Mouse (Mus musculus): Measurements from ENCODE around the gene Crkl. TPM values are rescaled to one million over a fixed set of nuclear protein-coding genes. Genes with fewer than 3 reads are reported as not detected.
"Not testable (repeated sequence)": the region's sequence is repeated elsewhere in the genome, so short reads cannot be mapped to it uniquely, and the experiment has no call there.

Gene Crkl
- polyA plus RNA-seq, 1 experiment: 9.2 TPM

DNA sequence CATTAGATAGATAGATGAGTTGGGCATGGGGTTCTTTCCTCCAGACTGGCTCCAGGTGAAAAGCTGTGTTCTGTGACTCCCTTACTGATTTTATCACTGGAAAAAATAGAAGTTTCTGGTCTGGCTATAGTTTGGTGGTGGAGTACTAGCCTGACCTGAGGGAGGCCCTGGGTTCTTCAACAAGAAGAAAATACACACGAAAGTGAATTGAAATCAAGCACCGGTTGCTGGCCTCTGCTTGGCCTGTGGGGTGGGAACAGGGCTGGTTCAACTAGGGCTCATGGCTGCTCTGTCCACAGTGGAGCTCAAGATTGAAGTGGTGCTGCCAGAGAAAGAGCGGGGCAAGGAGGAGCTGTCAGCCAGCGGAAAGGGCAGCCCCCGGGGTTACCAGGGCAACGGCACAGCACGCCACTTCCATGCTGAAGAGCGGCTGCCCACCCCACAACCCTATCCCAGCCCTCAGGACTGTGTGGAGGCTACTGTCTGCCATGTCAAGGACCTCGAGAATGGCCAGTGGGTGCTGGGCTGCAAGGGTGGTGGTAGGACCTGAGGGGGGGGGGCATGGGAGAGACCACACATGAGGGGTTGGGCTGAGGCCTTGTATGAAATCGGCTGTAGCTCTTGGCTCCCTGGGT lies 47.6 kb downstream of the Crkl start:
- H3K4me1 ChIP-seq (ENCODE audit: control insufficient read depth, insufficient read depth, insufficient read length, low read length): no peaks in the 10 kb centered on the region
- H3K27ac ChIP-seq (replicated peaks; ENCODE audit: low read depth, low read length): no peak overlapping the region
- H3K4me3 ChIP-seq (ENCODE audit: insufficient read depth, low read depth, low read length): no peak overlapping the region

DNA sequence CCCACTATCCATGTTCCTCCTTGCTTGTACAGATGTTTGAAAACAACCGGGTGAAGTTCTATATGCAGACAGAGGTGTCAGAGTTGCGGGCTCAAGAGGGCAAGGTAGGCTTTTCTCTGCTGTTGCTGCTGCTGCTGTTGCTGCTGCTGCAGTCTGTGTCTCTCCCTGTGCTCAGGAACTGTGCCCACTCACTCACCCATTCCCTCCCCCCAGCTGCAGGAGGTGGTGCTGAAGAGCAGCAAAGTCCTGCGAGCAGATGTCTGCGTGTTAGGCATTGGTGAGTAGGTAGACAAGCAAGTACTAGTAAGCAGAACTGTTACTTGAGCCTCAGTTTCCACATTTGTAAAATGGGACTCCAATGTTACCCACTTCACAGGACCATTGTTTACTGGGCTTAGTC lies 50.9 kb downstream of the Crkl start:
- no peaks in the 10 kb centered on the region for H3K4me1 ChIP-seq (ENCODE audit: control insufficient read depth, insufficient read depth, insufficient read length, low read length)
- no peak overlapping the region for H3K4me3 ChIP-seq (ENCODE audit: insufficient read depth, low read depth, low read length)
- H3K27ac ChIP-seq (replicated peaks; ENCODE audit: low read depth, low read length): no peak overlapping the region

DNA sequence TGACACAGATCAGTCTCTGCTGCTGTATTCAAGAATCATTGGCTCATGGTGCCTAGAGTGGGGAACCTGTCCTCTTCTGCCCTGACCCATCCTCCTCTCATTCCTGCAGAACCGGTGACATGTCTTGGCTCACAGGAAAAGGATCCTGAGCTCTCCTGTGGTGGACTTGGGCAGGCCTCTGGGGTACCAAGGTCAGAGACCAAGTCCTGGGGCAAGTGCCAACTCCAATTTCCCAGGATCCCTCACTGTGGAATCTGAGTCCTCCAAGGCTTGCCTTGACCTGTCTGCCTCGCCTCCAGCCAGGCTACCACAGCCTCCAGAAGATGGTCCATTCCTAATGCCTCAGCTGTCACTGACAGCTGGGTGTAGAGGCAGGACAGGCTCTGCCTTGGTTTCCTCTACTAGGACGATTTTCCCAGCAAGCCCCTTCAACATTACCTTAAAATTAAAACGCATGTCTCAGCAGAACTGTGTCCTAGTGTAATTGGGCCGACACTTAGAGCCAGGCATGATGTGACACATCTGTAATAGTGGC lies 55.3 kb downstream of the Crkl start:
- Histone ChIP-seq H3K4me3 (ENCODE audit: insufficient read depth, low read depth, low read length) (no peak overlapping the region), H3K27ac (replicated peaks; ENCODE audit: low read depth, low read length) (no peak overlapping the region)

DNA sequence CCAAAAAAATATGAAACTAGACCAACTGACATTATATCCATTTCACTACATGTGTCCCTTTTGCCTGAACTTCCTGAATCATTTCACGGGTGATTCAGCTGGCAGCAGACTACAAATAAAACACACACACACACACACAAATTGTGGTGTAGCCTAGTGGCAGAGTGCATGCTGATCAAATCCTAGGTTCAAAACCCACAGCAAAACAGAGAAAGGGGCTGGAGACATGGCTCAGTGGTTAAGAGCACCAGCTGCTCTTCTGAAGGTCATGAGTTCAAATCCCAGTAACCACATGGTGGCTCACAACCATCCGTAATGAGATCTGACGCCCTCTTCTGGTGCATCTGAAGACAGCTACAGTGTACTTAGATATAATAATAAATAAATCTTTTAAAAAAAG lies 56.2 kb downstream of the Crkl start:
- H3K27ac ChIP-seq (replicated peaks; ENCODE audit: low read depth, low read length); H3K4me1 ChIP-seq (ENCODE audit: control insufficient read depth, insufficient read depth, insufficient read length, low read length): not testable (repeated sequence)
- H3K4me3 ChIP-seq (ENCODE audit: insufficient read depth, low read depth, low read length): peak overlapping the region; percentile 82

More for the DNA sequence above, 55.3 kb downstream of the Crkl start:
- H3K4me1 ChIP-seq (ENCODE audit: control insufficient read depth, insufficient read depth, insufficient read length, low read length): peaks cover 8% of the 10 kb centered on the region

DNA sequence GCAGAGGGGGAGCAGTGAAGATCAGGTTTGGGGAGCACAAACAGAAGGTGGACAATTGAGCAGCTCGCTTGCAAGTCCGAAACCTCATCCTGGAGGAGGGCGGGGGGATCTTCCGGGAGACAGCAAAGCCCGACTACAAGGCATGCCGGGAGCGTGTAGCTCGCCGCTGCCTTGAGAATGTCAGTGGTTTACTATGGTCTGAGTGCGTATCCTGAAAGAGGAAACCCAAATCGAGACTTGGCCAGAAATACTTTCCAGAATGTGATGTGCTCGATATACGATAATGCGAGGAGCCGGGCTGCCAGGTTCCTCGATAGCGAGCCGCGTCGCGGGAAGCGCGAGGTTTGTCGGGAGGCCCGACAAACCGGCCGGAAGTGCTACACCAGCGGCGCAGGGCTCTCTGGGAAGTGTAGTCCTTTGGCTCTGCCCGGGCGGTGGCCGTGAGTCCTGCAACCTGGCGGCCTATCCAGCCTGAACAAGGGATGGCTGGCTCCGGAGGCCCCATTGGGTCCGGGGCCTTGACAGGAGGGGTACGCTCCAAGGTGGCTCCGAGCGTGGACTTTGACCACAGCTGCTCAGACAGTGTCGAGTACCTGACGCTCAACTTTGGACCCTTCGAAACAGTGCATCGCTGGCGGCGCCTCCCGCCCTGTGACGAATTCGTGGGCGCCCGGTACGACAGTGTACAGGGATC lies 56.9 kb downstream of the Crkl start, which contains the start of gene Lztr1:
Gene Lztr1 (plus strand): TSS at position 143 of the 694 bp plus-strand sequence.
- Histone ChIP-seq H3K4me1 (ENCODE audit: control insufficient read depth, insufficient read depth, insufficient read length, low read length) (peaks cover 8% of the 10 kb centered on the region), H3K27ac (replicated peaks; ENCODE audit: low read depth, low read length) (peak within 1 kb of the TSS; percentile 92), H3K4me3 (ENCODE audit: insufficient read depth, low read depth, low read length) (peak within 1 kb of the TSS; percentile 82)

DNA sequence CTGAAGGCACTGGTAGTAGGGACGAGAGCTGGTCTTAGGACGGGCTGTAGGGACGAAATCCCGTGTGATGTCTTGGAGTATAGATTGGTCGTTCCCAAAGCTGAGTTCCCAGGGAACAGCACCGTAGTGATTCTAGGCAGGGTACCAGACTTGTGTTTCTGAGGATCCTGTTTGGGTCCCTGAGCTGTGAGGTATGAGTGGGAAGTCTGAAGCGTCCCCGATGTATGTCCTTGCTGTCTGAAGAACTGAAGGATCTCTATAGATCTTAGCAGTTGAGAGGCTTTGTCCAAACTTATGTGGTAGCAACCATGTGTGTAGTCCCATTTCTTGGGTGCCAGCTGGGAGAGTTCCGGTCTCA lies 57.4 kb downstream of the Crkl start:
- H3K4me1 ChIP-seq (ENCODE audit: control insufficient read depth, insufficient read depth, insufficient read length, low read length): peaks cover 8% of the 10 kb centered on the region
- H3K4me3 ChIP-seq (ENCODE audit: insufficient read depth, low read depth, low read length): peak overlapping the region; percentile 82
- peak overlapping the region; percentile 11; the same call in 1 of the 2 replicates for H3K27ac ChIP-seq (replicated peaks; ENCODE audit: low read depth, low read length)

DNA sequence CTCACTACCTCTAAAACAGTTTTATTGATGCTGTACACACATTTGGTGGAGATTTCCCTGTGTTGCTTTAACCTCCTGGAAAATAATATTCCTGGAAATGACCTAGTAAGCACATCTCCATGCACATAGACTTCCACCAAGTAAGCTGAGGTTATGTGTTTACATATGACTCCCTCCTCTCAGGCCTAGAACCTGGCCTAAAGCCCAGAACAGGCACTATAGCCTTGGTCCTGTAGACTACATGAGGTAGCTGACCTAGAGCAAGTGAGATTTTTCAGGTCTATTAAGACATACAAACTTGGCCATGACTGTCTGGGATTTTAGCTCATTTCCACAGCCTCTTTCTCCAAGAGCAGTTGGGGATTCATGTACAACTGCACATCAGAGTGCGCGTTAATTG lies 58.4 kb downstream of the Crkl start:
- Histone ChIP-seq H3K4me1 (ENCODE audit: control insufficient read depth, insufficient read depth, insufficient read length, low read length) (peaks cover 8% of the 10 kb centered on the region), H3K4me3 (ENCODE audit: insufficient read depth, low read depth, low read length) (no peak overlapping the region), H3K27ac (replicated peaks; ENCODE audit: low read depth, low read length) (no peak overlapping the region)

DNA sequence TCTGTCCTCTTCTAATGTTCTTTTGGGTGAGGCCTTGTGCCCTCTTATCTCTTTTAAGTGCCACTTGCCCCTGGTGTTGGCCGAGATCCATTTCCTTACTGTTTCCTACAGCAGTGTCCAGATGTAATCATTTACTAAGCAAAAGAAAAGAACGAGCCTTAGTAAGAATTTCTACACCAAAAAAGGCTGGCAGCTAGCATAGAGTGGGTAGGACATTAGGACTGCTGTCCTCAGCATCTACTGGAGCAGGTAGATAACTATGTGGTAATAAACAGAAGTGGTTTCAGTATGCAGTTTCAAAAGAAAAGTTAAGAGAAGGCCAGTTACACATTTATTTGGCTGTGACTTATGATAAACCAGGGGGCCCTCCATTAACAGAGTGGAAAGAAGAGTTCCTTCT lies 58.9 kb downstream of the Crkl start:
- Histone ChIP-seq H3K27ac (replicated peaks; ENCODE audit: low read depth, low read length) (no peak overlapping the region), H3K4me1 (ENCODE audit: control insufficient read depth, insufficient read depth, insufficient read length, low read length) (peaks cover 8% of the 10 kb centered on the region), H3K4me3 (ENCODE audit: insufficient read depth, low read depth, low read length) (no peak overlapping the region)

DNA sequence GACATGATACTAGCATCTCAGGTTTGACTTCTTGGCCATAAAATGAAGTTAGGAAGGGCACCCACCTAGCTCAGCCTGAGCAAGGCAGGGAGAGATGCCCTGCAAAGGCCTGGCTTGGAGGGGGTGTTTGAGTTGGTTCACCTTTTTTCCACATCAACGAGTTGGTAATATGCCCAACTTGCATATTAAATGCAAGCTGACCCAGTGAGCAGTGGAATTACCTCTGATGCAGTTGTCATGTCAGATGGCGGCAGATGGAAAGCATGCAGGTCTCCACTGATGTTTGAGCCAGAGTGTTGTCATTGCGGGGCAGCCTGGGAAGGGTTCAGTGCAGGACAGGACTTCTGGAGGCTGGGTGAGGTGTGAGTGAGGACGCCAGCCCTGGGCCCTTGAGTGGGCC lies 59.6 kb downstream of the Crkl start:
- peaks cover 8% of the 10 kb centered on the region for H3K4me1 ChIP-seq (ENCODE audit: control insufficient read depth, insufficient read depth, insufficient read length, low read length)
- H3K27ac ChIP-seq (replicated peaks; ENCODE audit: low read depth, low read length): no peak overlapping the region
- H3K4me3 ChIP-seq (ENCODE audit: insufficient read depth, low read depth, low read length): no peak overlapping the region

DNA sequence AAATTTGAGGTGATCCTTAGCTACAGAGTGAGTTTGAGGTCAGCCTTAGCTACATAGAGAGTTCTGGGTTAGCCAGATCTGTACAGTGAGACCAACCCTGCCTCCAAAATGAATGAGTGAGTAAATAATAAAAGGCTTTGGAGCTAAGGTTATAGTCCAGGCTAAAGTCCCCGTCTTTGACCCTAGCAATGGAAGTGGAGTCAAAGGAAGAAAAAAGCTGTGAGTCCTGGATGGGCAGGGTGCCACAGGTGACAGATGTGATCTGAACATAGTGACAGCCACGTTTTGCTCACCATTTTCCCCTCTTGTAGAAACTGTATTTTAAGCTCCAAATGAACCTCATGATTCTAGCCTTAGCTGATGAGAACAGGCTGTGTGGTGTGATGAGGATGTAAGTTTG lies 67.1 kb downstream of the Crkl start:
- H3K4me3 ChIP-seq (ENCODE audit: insufficient read depth, low read depth, low read length): no peak overlapping the region
- H3K27ac ChIP-seq (replicated peaks; ENCODE audit: low read depth, low read length): no peak overlapping the region

DNA sequence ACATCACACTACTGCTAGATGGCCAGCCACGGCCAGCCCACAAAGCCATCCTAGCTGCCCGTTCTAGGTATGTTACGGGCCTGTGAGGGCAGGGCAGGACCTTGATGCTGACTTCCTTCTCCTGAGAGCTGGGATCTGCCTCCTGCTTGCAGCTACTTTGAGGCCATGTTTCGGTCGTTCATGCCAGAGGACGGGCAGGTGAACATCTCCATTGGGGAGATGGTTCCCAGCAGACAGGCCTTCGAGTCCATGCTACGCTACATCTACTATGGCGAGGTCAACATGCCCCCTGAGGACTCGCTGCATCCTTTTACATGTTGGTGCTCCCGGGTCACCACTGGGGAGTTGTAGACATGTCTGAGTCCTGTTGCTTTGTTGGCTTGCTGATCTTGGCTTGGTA lies 72.4 kb downstream of the Crkl start:
- Histone ChIP-seq H3K4me1 (ENCODE audit: control insufficient read depth, insufficient read depth, insufficient read length, low read length) (no peaks in the 10 kb centered on the region), H3K4me3 (ENCODE audit: insufficient read depth, low read depth, low read length) (no peak overlapping the region), H3K27ac (replicated peaks; ENCODE audit: low read depth, low read length) (no peak overlapping the region)

More for the DNA sequence above, 67.1 kb downstream of the Crkl start:
- H3K4me1 ChIP-seq (ENCODE audit: control insufficient read depth, insufficient read depth, insufficient read length, low read length): no peaks in the 10 kb centered on the region

DNA sequence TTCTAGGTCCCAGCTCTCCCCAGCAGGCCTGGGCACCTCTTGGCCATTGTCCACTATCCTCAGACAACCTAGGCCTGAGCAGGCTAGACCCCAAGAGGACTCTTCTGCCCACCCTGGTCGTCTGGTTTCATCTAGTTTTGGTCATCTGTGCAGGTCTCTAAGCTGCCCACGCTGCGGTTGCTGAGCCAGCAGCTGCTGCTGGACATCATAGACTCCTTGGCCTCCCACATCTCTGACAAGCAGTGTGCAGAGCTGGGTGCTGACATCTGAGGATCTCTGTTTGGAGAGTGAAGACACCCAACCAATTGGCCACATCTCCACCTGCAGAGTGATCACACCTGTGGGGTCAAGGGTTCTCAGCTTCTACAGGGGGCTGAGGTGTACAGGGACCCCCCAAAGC lies 73.7 kb downstream of the Crkl start:
- Histone ChIP-seq H3K4me3 (ENCODE audit: insufficient read depth, low read depth, low read length) (no peak overlapping the region), H3K27ac (replicated peaks; ENCODE audit: low read depth, low read length) (no peak overlapping the region)

DNA sequence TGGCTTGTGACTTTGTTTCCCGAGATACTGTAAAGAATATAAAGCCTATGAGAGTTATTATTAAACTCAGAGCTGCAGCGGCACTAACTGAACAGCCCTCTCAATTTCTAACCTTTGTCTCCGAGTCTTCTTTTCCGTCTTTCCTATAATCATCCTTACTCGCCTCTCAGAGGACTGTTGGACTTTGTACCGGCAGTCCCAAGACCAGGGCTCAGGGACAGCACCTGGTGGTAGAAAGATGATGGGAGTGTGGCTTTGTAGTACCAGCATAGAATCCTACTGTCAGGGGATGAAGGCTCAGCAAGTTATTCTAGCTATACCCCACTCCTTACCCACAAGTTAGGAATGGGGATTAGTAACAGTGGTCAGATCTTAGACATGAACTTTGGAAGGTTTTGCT lies 74.4 kb downstream of the Crkl start:
- Histone ChIP-seq H3K4me3 (ENCODE audit: insufficient read depth, low read depth, low read length) (no peak overlapping the region), H3K4me1 (ENCODE audit: control insufficient read depth, insufficient read depth, insufficient read length, low read length) (peaks cover 3% of the 10 kb centered on the region; the same call in 1 of the 2 replicates), H3K27ac (replicated peaks; ENCODE audit: low read depth, low read length) (no peak overlapping the region)

More for the DNA sequence above, 73.7 kb downstream of the Crkl start:
- H3K4me1 ChIP-seq (ENCODE audit: control insufficient read depth, insufficient read depth, insufficient read length, low read length): peaks cover 3% of the 10 kb centered on the region; the same call in 1 of the 2 replicates

DNA sequence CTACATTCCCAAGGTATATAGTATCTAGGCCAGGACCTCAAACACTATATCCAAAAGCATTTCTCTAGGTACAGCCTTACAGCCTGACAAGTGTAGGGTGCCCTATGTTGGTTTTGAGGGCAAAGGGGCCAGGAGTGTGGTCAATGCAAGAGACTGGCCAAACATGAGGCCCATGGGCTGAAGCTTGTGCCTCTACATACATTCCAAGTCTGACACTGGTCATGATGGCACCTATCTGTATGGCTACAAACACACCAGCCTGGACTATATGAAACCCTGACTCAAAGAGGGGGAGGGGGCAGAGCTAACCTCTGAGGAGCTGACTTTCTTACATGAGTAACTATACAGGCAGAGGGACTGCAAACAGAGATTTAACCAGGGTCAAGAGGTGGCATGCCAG lies 75.8 kb downstream of the Crkl start:
- Histone ChIP-seq H3K4me1 (ENCODE audit: control insufficient read depth, insufficient read depth, insufficient read length, low read length) (peaks cover 8% of the 10 kb centered on the region; the same call in 1 of the 2 replicates), H3K4me3 (ENCODE audit: insufficient read depth, low read depth, low read length) (no peak overlapping the region), H3K27ac (replicated peaks; ENCODE audit: low read depth, low read length) (no peak overlapping the region)

DNA sequence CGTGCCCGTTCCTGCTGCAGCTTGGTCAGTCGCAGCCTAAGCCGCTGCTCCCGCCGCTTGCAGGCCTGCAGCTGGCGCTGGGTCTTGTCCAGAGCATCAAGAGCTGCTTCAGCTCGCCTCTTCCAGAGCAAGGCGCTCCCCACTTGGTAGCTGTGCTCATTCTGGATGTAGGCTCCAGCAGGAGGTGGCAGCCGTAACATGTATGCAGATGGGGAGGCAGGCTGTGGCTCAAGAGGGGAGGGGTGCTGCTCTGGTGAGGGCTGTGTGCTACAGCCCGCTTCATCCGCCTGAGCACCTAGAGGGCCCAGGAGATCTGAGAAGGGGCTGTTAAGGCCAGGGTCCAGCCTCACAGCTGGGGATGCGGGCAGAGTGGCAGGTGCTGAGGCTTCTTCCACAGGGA lies 76.5 kb downstream of the Crkl start:
- no peak overlapping the region for H3K27ac ChIP-seq (replicated peaks; ENCODE audit: low read depth, low read length)
- peaks cover 8% of the 10 kb centered on the region; the same call in 1 of the 2 replicates for H3K4me1 ChIP-seq (ENCODE audit: control insufficient read depth, insufficient read depth, insufficient read length, low read length)
- no peak overlapping the region for H3K4me3 ChIP-seq (ENCODE audit: insufficient read depth, low read depth, low read length)
